Mouse (Mus musculus) liver, adult 2 months (tissue): ENCODE measurements around the gene Ptprd.

Source experiments
- CTCF ChIP-seq: fragments of 200-500 bp; IDR thresholded peaks from 2 replicates; pipeline ENCODE4 v1.5.1; 2011; ENCODE audit warnings: low read depth, low read length, control low read depth
- POLR2A ChIP-seq: fragments of 200-500 bp; IDR thresholded peaks from 2 replicates; pipeline ENCODE4 v1.6.1; 2011; ENCODE audit warnings: low read length, control low read depth; ENCODE audit not compliant: insufficient read depth; ENCODE audit errors: extremely low read depth

DNA sequence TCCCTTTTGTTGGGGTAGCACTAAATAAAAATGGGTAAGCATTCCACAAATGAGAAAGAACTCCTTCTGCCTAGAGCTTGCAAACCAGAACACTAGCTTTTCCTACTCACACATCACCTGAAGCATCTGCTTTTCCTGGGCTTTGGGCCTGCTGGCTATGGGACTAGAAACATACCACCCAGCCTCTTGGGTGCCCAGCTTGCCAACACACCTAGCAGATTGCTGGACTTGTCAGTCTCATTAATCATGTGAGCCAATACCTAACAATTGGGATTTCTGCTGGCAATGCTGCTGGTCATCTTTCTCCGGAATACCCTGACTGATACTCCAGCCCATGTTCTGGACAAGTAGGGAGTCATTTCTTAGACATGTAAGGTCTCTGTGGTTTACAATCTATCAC is 1973.9 kb downstream of the Ptprd start:
- TF ChIP-seq POLR2A, result no peak
- no peak for TF ChIP-seq CTCF
